Comparison of ENCODE assay signal across 11 mouse cellular contexts in the genomic region with DNA sequence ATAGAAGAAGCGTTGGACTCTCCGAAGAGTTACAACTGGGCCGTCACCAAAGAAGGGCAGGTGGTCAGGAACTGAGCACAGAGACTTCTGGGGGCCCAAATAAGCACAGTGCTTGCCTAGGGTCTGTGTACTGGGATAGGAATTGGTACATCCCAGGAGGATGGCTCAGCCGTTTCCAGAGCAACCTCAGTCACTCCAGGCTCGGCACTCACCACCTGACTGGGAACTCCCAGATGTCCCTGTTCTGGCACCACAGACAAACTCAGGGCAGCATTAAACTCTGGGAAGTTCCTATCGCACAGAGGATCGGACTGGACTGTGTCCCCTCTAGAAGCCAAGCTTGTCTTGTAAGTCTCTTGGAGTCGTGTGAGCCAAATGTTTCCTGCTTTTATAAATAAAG. TPM values are rescaled to one million over a fixed set of nuclear protein-coding genes. Genes with fewer than 3 reads are reported as not detected.
DNase-seq lines count a peak whose midpoint lies in the region; ATAC-seq and TF ChIP-seq lines count a peak whose summit lies in the region.
"Had no signal": no experiment of that assay in that cellular context is flagged by ENCODE, and none has a peak within 500 bp of the region (broad histone marks: within the 10 kb centered on the region; RNA-seq: fewer than 3 reads in every experiment).

No protein-coding gene starts in this region.

- no peak for TF ChIP-seq EP300 in CH12.LX (IDR thresholded peaks at IDR 0.05; ENCODE audit: low read length)

- dilution Hi-C loops in CH12.LX (cut with MboI; ENCODE audit: extremely low pct_ligation_motif_present, extremely low pct_unique_long_range_greater_than_20kb, low sequenced_read_pairs): no loop called here

- no peak overlapping the region for H3K27ac ChIP-seq in heart, embryonic 10.5 days
- H3K27ac ChIP-seq in CH12.LX (ENCODE audit: insufficient read depth, low read depth): no peak overlapping the region
- no peak overlapping the region for H3K27ac ChIP-seq in forebrain, postnatal 0 days (ENCODE audit: low read depth, low read length)
- no peak overlapping the region for H3K27ac ChIP-seq in liver, embryonic 16.5 days (ENCODE audit: low read length)

- peaks cover 12% of the 10 kb centered on the region for H3K79me2 ChIP-seq in CH12.LX (replicated peaks; ENCODE audit: control insufficient read depth, extremely low read depth, insufficient read depth, poor library complexity, severe bottlenecking)

- H3K9me3 ChIP-seq in heart, embryonic 10.5 days: no peaks in the 10 kb centered on the region
- no peaks in the 10 kb centered on the region for H3K9me3 ChIP-seq in CH12.LX (replicated peaks; ENCODE audit: low read length)
- no peaks in the 10 kb centered on the region for H3K9me3 ChIP-seq in forebrain, postnatal 0 days (ENCODE audit: low read length)
- H3K9me3 ChIP-seq in liver, embryonic 16.5 days (replicated peaks; ENCODE audit: control insufficient read depth, low read length): no peaks in the 10 kb centered on the region

- TF ChIP-seq POLR2A in CH12.LX (IDR thresholded peaks at IDR 0.05; ENCODE audit: low read depth, low read length): no peak

- peaks cover 18% of the 10 kb centered on the region for H3K4me1 ChIP-seq in heart, embryonic 10.5 days
- peaks cover 5 to 21% of the 10 kb centered on the region in 2 experiments; a peak in 3 of 4 replicates for H3K4me1 ChIP-seq in CH12.LX (ENCODE audit: control insufficient read depth in 1 of 2, insufficient read depth in 2 of 2)
- H3K4me1 ChIP-seq in forebrain, postnatal 0 days (ENCODE audit: insufficient read depth): peaks cover 7% of the 10 kb centered on the region
- peaks cover 16% of the 10 kb centered on the region for H3K4me1 ChIP-seq in liver, embryonic 16.5 days (ENCODE audit: control insufficient read depth, low read depth, low read length)

- peak overlapping the region; percentile 79; the same call in 1 of the 2 replicates for H3K9ac ChIP-seq in CH12.LX (ENCODE audit: insufficient read depth, low read depth)
- H3K9ac ChIP-seq in forebrain, postnatal 0 days: no peak overlapping the region
- no peak overlapping the region; the same call in 1 of the 2 replicates for H3K9ac ChIP-seq in liver, embryonic 16.5 days (ENCODE audit: low read depth, low read length)

- 84% methylated on average over 8 of the region's 8 CpGs for WGBS in heart, embryonic 10.5 days
- 82% methylated on average over 8 of the region's 8 CpGs for WGBS in forebrain, postnatal 0 days
- WGBS in liver, embryonic 16.5 days (ENCODE audit: insufficient replicate concordance): 85% methylated on average over 8 of the region's 8 CpGs

- peak overlapping the region; percentile 84 for H3K4me3 ChIP-seq in heart, embryonic 10.5 days
- peak overlapping the region in 1 of 3 experiments; percentile 100 for H3K4me3 ChIP-seq in CH12.LX (replicated peaks in 1 of 3; ENCODE audit: low read depth in 2 of 3, low read length in 2 of 3, poor library complexity in 1 of 3)
- H3K4me3 ChIP-seq in forebrain, postnatal 0 days (ENCODE audit: low read depth, low read length): no peak overlapping the region
- H3K4me3 ChIP-seq in liver, embryonic 16.5 days (ENCODE audit: low read depth, low read length): no peak overlapping the region

- peak overlapping the region; percentile 74; the same call in 1 of the 2 replicates for H3K4me2 ChIP-seq in CH12.LX (ENCODE audit: insufficient read depth, low read depth, poor library complexity, severe bottlenecking)
- peak overlapping the region; percentile 84 for H3K4me2 ChIP-seq in forebrain, postnatal 0 days (ENCODE audit: low read depth)
- H3K4me2 ChIP-seq in liver, embryonic 16.5 days (ENCODE audit: low read depth, low read length): peak overlapping the region; percentile 84; the same call in 1 of the 2 replicates

- no peak for ATAC-seq in forebrain, postnatal 0 days
- ATAC-seq in liver, embryonic 16.5 days (ENCODE audit: low read depth): no peak

- H3K27me3 ChIP-seq in heart, embryonic 10.5 days (ENCODE audit: insufficient read depth, poor library complexity, severe bottlenecking): no peaks in the 10 kb centered on the region
- H3K27me3 ChIP-seq in CH12.LX (replicated peaks): no peaks in the 10 kb centered on the region
- no peaks in the 10 kb centered on the region for H3K27me3 ChIP-seq in forebrain, postnatal 0 days (ENCODE audit: insufficient read depth, low read length)
- H3K27me3 ChIP-seq in liver, embryonic 16.5 days (ENCODE audit: control insufficient read depth, insufficient read depth, low read depth, low read length): no peaks in the 10 kb centered on the region

- H3K36me3 ChIP-seq in heart, embryonic 10.5 days: peaks cover 20% of the 10 kb centered on the region
- peaks cover 14 to 33% of the 10 kb centered on the region in 2 experiments for H3K36me3 ChIP-seq in CH12.LX (replicated peaks in 1 of 2; ENCODE audit: control insufficient read depth in 1 of 2, insufficient read depth in 1 of 2, low read length in 1 of 2)
- peaks cover 18% of the 10 kb centered on the region for H3K36me3 ChIP-seq in forebrain, postnatal 0 days (ENCODE audit: insufficient read depth)
- H3K36me3 ChIP-seq in liver, embryonic 16.5 days (ENCODE audit: control insufficient read depth, insufficient read depth): 0 out of 2 replicates have a peak, but pooled peaks cover 8% of the 10 kb centered on the region

- in situ Hi-C loops in CH12.LX (cut with MboI; ENCODE audit: low pct_ligation_motif_present, low pct_unique_long_range_greater_than_20kb, low sequenced_read_pairs): loop anchor here (25.0 kb wide), 1 partner anchor 278 kb away; a partner anchor contains a TSS

- TF ChIP-seq CTCF in CH12.LX (conservative IDR thresholded peaks at IDR 0.05 in 1 of 2, IDR thresholded peaks at IDR 0.05 in 1 of 2; ENCODE audit: low read depth in 2 of 2, low read length in 2 of 2): no peak
- TF ChIP-seq CTCF in forebrain, postnatal 0 days (IDR thresholded peaks at IDR 0.05; ENCODE audit: low read depth): no peak

- no peak for DNase-seq in heart, embryonic 10.5 days (ENCODE audit: low spot score)
- DNase-seq in heart, adult 9 months (ENCODE audit: low spot score in 2 of 2): no peak
- DNase-seq in CH12.LX (ENCODE audit: extremely low read depth): no peak
- no peak for DNase-seq in forebrain, postnatal 0 days
- no peak for DNase-seq in gastrocnemius, postnatal 10 days
- DNase-seq in urinary bladder, postnatal 10 days (ENCODE audit: low spot score): no peak
- no peak for DNase-seq in adrenal gland, postnatal 10 days
- DNase-seq: adrenal gland, postnatal 25 days; B cell, adult 2 months; left cerebral cortex, postnatal 4 days had no signal

- TF ChIP-seq RAD21 in CH12.LX (IDR thresholded peaks at IDR 0.05; ENCODE audit: low read depth, low read length): no peak

TF ChIP-seq in CH12.LX, 34 proteins besides CTCF, POLR2A, EP300 and RAD21 (continues in another document):
- TF ChIP-seq MAZ (IDR thresholded peaks at IDR 0.05; ENCODE audit: low read depth, low read length) (no peak), ZNF384 (IDR thresholded peaks at IDR 0.05; ENCODE audit: low read depth, low read length) (no peak), TCF12 (IDR thresholded peaks at IDR 0.05; ENCODE audit: low read depth, low read length) (no peak), ZKSCAN1 (IDR thresholded peaks at IDR 0.05; ENCODE audit: borderline replicate concordance, low read depth, low read length) (no peak), NRF1 (IDR thresholded peaks at IDR 0.05; ENCODE audit: low read depth, low read length) (no peak), GABPA (IDR thresholded peaks at IDR 0.05; ENCODE audit: insufficient replicate concordance, low read depth, low read length) (no peak), MYC (IDR thresholded peaks at IDR 0.05; ENCODE audit: low read depth, low read length) (no peak), CHD2 (IDR thresholded peaks at IDR 0.05; ENCODE audit: low read length) (no peak), MAFK (IDR thresholded peaks at IDR 0.05; ENCODE audit: insufficient replicate concordance, low read length) (no peak), RCOR1 (conservative IDR thresholded peaks at IDR 0.05; ENCODE audit: low read depth, low read length) (no peak), USF2 (conservative IDR thresholded peaks at IDR 0.05; ENCODE audit: low read depth, low read length) (no peak), BHLHE40 (IDR thresholded peaks at IDR 0.05; ENCODE audit: low read depth, low read length) (no peak), JUND (conservative IDR thresholded peaks at IDR 0.05; ENCODE audit: low read depth, low read length) (no peak)

RNA-seq across cellular contexts. Expression of a gene that starts 1.4 kb away (rescaled TPM):
- 91.5 and 105 TPM in 2 replicates for polyA plus RNA-seq in heart, embryonic 10.5 days (2016; fragmentation: Nextera tagmentation; extraction: Ambion mirVana)
- 68.7 and 83.2 TPM in 2 replicates for total RNA-seq in CH12.LX (2012; rRNA removed)
- total RNA-seq in CH12.LX (2014; rRNA removed): 71.4 and 74.7 TPM in 2 replicates
- 101 and 137 TPM in 2 replicates for polyA plus RNA-seq in CH12.LX (2012; ENCODE audit: insufficient read length, low read depth)
- total RNA-seq in forebrain, postnatal 0 days (2014; rRNA removed): 46.2 and 59.7 TPM in 2 replicates
- polyA plus RNA-seq in forebrain, postnatal 0 days (2015; fragmentation: Nextera tagmentation; extraction: Ambion mirVana): 113 and 119 TPM in 2 replicates
- 30.9 and 34.3 TPM in 2 replicates for polyA plus RNA-seq in liver, embryonic 16.5 days (2015; fragmentation: Nextera tagmentation; extraction: Ambion mirVana)
- 10 to 100 TPM; 48.6 to 51.2 TPM for total RNA-seq in gastrocnemius, postnatal 10 days (2021)
- total RNA-seq in adrenal gland, postnatal 10 days (2021): 10 to 100 TPM; 69.8 to 74.0 TPM

RNA-seq across cellular contexts. Expression of a gene that starts 11.0 kb away (rescaled TPM):
- polyA plus RNA-seq in heart, embryonic 10.5 days (2016; fragmentation: Nextera tagmentation; extraction: Ambion mirVana): not detected in 2 replicates
- total RNA-seq in CH12.LX (2012; rRNA removed) (not detected in 2 replicates), CH12.LX (2014; rRNA removed) (not detected in 2 replicates)
- polyA plus RNA-seq in CH12.LX (2012; ENCODE audit: insufficient read length, low read depth): not detected in 2 replicates
- total RNA-seq in forebrain, postnatal 0 days (2014; rRNA removed): 4.0 and 8.8 TPM in 2 replicates
- polyA plus RNA-seq in forebrain, postnatal 0 days (2015; fragmentation: Nextera tagmentation; extraction: Ambion mirVana): 2.2 and 8.1 TPM in 2 replicates
- polyA plus RNA-seq in liver, embryonic 16.5 days (2015; fragmentation: Nextera tagmentation; extraction: Ambion mirVana): not detected in 2 replicates
- total RNA-seq in gastrocnemius, postnatal 10 days (2021): not detected
- total RNA-seq in adrenal gland, postnatal 10 days (2021): not detected
- total RNA-seq: adrenal gland, postnatal 25 days had no signal

RNA-seq across cellular contexts. Expression of a gene that starts 17.4 kb away (rescaled TPM):
- 0.33 and 1.2 TPM in 2 replicates for polyA plus RNA-seq in heart, embryonic 10.5 days (2016; fragmentation: Nextera tagmentation; extraction: Ambion mirVana)
- total RNA-seq in CH12.LX (2012; rRNA removed) (not detected in 2 replicates), CH12.LX (2014; rRNA removed) (not detected in 2 replicates)
- polyA plus RNA-seq in CH12.LX (2012; ENCODE audit: insufficient read length, low read depth): not detected in 2 replicates
- 87.2 and 92.1 TPM in 2 replicates for total RNA-seq in forebrain, postnatal 0 days (2014; rRNA removed)
- polyA plus RNA-seq in forebrain, postnatal 0 days (2015; fragmentation: Nextera tagmentation; extraction: Ambion mirVana): 83.0 and 181 TPM in 2 replicates
- polyA plus RNA-seq in liver, embryonic 16.5 days (2015; fragmentation: Nextera tagmentation; extraction: Ambion mirVana): not detected in 2 replicates
- total RNA-seq in gastrocnemius, postnatal 10 days (2021): under 1 TPM in 1 of 2 experiments, not detected in 1; 0.50 TPM
- not detected for total RNA-seq in adrenal gland, postnatal 10 days (2021)
- total RNA-seq: adrenal gland, postnatal 25 days had no signal

Comparison
In these comparisons a context has a peak if more than half of its experiments do, and no peak if none do; other contexts are left out.
1. RNA of a gene that starts 17.4 kb away (total RNA-seq): 87.2 to 92.1 TPM in forebrain, postnatal 0 days; 0.50 TPM in gastrocnemius, postnatal 10 days, not detected in adrenal gland, postnatal 10 days and not detected in CH12.LX; every median in the first group is over 10 times any median in the second.
2. Peak in every context shown above with its lines, with median percentiles within 50 percentile points of each other: H3K4me2 ChIP-seq.